Mouse (Mus musculus): ENCODE measurements around the gene Eif1. TPM values are rescaled to one million over a fixed set of nuclear protein-coding genes. Genes with fewer than 3 reads are reported as not detected.

The Eif1 gene
- polyA plus RNA-seq (2014; fragmentation: Nextera tagmentation; extraction: Ambion mirVana) = 1,744 and 1,749 TPM in 2 replicates

GRCm38 (mm10) chr11:100319492-100320171 is at the start of gene Eif1:
Gene Eif1 (plus strand): TSS chr11:100319885.
- WGBS = under 1% methylated on average over 52 of the region's 58 CpGs

GRCm38 (mm10) chr11:100271878-100272277 is 47.8 kb upstream of the Eif1 start:
- Histone ChIP-seq H3K4me1 (ENCODE audit: control insufficient read depth, insufficient read depth, low read length) (no peaks in the 10 kb centered on the region), H3K9ac (ENCODE audit: low read depth, low read length) (no peak overlapping the region), H3K36me3 (ENCODE audit: control insufficient read depth, insufficient read depth, low read length) (no peaks in the 10 kb centered on the region), H3K4me2 (replicated peaks; ENCODE audit: low read depth, low read length) (no peak overlapping the region), H3K4me3 (ENCODE audit: low read length) (no peak overlapping the region), H3K9me3 (ENCODE audit: control insufficient read depth, low read length) (no peaks in the 10 kb centered on the region), H3K27ac (ENCODE audit: low read depth, low read length) (no peak overlapping the region), H3K27me3 (ENCODE audit: control insufficient read depth, insufficient read depth, low read length) (no peaks in the 10 kb centered on the region; the same call in 1 of the 2 replicates)
- WGBS = 100% methylated on average over 1 of the region's 1 CpGs
- no peak for ATAC-seq (ENCODE audit: low FRiP score, low TSS enrichment)

More at GRCm38 (mm10) chr11:100319492-100320171, at the start of gene Eif1:
- ATAC-seq (ENCODE audit: low FRiP score, low TSS enrichment) = peak; percentile 91
- Histone ChIP-seq H3K4me2 (replicated peaks; ENCODE audit: low read depth, low read length) (peak within 1 kb of the TSS; percentile 74), H3K27me3 (ENCODE audit: control insufficient read depth, insufficient read depth, low read length) (no peaks in the 10 kb centered on the region), H3K9me3 (ENCODE audit: control insufficient read depth, low read length) (no peaks in the 10 kb centered on the region), H3K4me1 (ENCODE audit: control insufficient read depth, insufficient read depth, low read length) (no peaks in the 10 kb centered on the region; the same call in 1 of the 2 replicates), H3K36me3 (ENCODE audit: control insufficient read depth, insufficient read depth, low read length) (peaks cover 18% of the 10 kb centered on the region), H3K27ac (ENCODE audit: low read depth, low read length) (peak within 1 kb of the TSS; percentile 98), H3K9ac (ENCODE audit: low read depth, low read length) (peak within 1 kb of the TSS; percentile 97), H3K4me3 (ENCODE audit: low read length) (peak within 1 kb of the TSS; percentile 84)

- no peaks in the 10 kb centered on the region for H3K9me3 ChIP-seq (ENCODE audit: control insufficient read depth, low read length)
- no peak overlapping the region for H3K9ac ChIP-seq (ENCODE audit: low read depth, low read length)
- H3K27me3 ChIP-seq (ENCODE audit: control insufficient read depth, insufficient read depth, low read length) = no peaks in the 10 kb centered on the region
- H3K4me1 ChIP-seq (ENCODE audit: control insufficient read depth, insufficient read depth, low read length) = no peaks in the 10 kb centered on the region
- 63% methylated on average over 7 of the region's 7 CpGs for whole genome bisulfite sequencing
- no peak for ATAC-seq (ENCODE audit: low FRiP score, low TSS enrichment)
- H3K36me3 ChIP-seq (ENCODE audit: control insufficient read depth, insufficient read depth, low read length) = no peaks in the 10 kb centered on the region
- no peak overlapping the region for H3K4me2 ChIP-seq (replicated peaks; ENCODE audit: low read depth, low read length)
- H3K4me3 ChIP-seq (ENCODE audit: low read length) = no peak overlapping the region
- no peak overlapping the region for H3K27ac ChIP-seq (ENCODE audit: low read depth, low read length)
These were observed 45.0 kb upstream of the Eif1 start for GRCm38 (mm10) chr11:100274719-100275118.

- ATAC-seq (ENCODE audit: low FRiP score, low TSS enrichment) = no peak
- WGBS = 39% methylated on average over 5 of the region's 5 CpGs
- H3K27ac ChIP-seq (ENCODE audit: low read depth, low read length) = no peak overlapping the region
- no peaks in the 10 kb centered on the region for H3K27me3 ChIP-seq (ENCODE audit: control insufficient read depth, insufficient read depth, low read length)
- no peak overlapping the region for H3K9ac ChIP-seq (ENCODE audit: low read depth, low read length)
- H3K4me2 ChIP-seq (replicated peaks; ENCODE audit: low read depth, low read length) = no peak overlapping the region
- no peak overlapping the region for H3K4me3 ChIP-seq (ENCODE audit: low read length)
- no peaks in the 10 kb centered on the region for H3K9me3 ChIP-seq (ENCODE audit: control insufficient read depth, low read length)
- no peaks in the 10 kb centered on the region for H3K4me1 ChIP-seq (ENCODE audit: control insufficient read depth, insufficient read depth, low read length)
- H3K36me3 ChIP-seq (ENCODE audit: control insufficient read depth, insufficient read depth, low read length) = no peaks in the 10 kb centered on the region
These were observed 44.2 kb upstream of the Eif1 start for GRCm38 (mm10) chr11:100275466-100275865.

- no peaks in the 10 kb centered on the region for H3K36me3 ChIP-seq (ENCODE audit: control insufficient read depth, insufficient read depth, low read length)
- H3K9me3 ChIP-seq (ENCODE audit: control insufficient read depth, low read length) = no peaks in the 10 kb centered on the region
- 71% methylated on average over 15 of the region's 15 CpGs for WGBS
- ATAC-seq (ENCODE audit: low FRiP score, low TSS enrichment) = no peak
- H3K4me1 ChIP-seq (ENCODE audit: control insufficient read depth, insufficient read depth, low read length) = no peaks in the 10 kb centered on the region
- H3K27me3 ChIP-seq (ENCODE audit: control insufficient read depth, insufficient read depth, low read length) = no peaks in the 10 kb centered on the region
- no peak overlapping the region for H3K9ac ChIP-seq (ENCODE audit: low read depth, low read length)
- H3K4me2 ChIP-seq (replicated peaks; ENCODE audit: low read depth, low read length) = no peak overlapping the region
- H3K4me3 ChIP-seq (ENCODE audit: low read length) = no peak overlapping the region
- no peak overlapping the region for H3K27ac ChIP-seq (ENCODE audit: low read depth, low read length)
These were observed 41.8 kb upstream of the Eif1 start for GRCm38 (mm10) chr11:100277726-100278480.

DNA sequence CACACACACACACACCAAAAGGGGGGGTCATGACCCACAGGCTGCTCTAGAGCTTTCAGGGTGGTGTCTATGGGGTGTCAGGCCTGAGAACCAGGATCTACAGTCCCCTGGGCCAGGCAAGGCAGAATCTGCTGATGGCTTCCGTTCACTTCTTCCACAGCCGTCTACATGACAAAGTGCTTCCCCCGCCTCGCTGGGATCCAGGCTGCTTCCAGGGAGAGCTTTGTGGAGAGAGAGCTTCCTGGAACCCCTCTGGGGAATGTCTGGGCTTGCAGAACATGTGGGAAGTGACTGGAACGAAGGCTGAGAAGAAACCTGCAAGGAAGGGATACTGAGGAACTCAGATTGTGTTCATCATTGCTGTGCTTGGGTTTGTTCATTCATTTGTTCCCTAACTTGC is 40.9 kb upstream of the Eif1 start:
- H3K4me1 ChIP-seq (ENCODE audit: control insufficient read depth, insufficient read depth, low read length) = no peaks in the 10 kb centered on the region
- H3K27ac ChIP-seq (ENCODE audit: low read depth, low read length) = no peak overlapping the region
- no peaks in the 10 kb centered on the region for H3K36me3 ChIP-seq (ENCODE audit: control insufficient read depth, insufficient read depth, low read length)
- ATAC-seq (ENCODE audit: low FRiP score, low TSS enrichment) = no peak
- no peak overlapping the region for H3K9ac ChIP-seq (ENCODE audit: low read depth, low read length)
- 50% methylated on average over 5 of the region's 5 CpGs for WGBS
- H3K9me3 ChIP-seq (ENCODE audit: control insufficient read depth, low read length) = no peaks in the 10 kb centered on the region
- no peak overlapping the region for H3K4me2 ChIP-seq (replicated peaks; ENCODE audit: low read depth, low read length)
- no peaks in the 10 kb centered on the region for H3K27me3 ChIP-seq (ENCODE audit: control insufficient read depth, insufficient read depth, low read length)
- H3K4me3 ChIP-seq (ENCODE audit: low read length) = no peak overlapping the region

DNA sequence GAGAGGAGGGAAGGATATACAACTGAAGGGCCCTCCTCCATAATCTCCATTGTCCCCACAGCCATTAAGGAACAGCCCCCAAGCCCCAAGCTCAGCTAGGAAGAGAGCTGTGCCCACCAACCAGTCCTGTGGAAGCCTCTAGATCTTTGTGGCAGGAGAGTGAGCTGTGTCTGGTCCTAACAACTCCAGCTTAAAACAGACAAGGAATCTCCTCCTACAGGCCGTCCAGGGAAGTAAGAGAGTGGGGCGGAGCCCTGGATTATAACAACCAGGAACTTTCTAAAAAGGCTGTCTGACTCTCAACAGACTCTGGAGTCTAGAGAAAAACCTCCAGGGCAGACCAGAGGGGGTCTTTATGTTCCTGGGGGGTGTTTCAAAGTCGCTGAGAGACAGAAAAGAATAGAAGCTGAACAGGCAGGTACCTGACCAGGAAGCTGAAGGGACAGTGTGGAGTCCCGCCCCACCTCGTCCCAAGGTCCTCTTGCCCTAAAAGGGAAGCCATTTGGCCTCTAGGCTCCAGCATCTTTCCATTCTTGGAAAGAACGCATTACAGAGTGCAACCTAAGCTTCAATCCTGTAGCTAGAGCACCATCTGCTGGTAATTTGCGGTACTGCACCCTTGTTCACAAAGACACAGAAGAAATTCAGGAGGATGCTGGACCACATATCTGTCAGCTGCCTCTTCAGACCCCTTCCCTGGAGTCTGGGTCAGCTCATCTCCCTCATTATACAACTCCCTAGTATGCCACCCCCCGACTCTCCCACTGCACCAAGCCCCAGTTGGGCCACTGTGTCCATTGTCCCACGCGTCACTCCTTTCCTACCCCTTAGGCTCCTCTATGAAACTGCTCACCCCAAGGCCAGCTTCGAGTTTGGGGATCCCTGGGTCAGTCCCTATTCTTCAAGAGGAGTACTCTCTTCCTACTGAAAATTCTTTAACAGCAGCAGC is 37.8 kb upstream of the Eif1 start:
- WGBS = 18% methylated on average over 11 of the region's 11 CpGs
- H3K4me2 ChIP-seq (replicated peaks; ENCODE audit: low read depth, low read length) = no peak overlapping the region
- no peak overlapping the region for H3K4me3 ChIP-seq (ENCODE audit: low read length)
- H3K4me1 ChIP-seq (ENCODE audit: control insufficient read depth, insufficient read depth, low read length) = no peaks in the 10 kb centered on the region
- H3K9me3 ChIP-seq (ENCODE audit: control insufficient read depth, low read length) = no peaks in the 10 kb centered on the region
- no peak overlapping the region for H3K27ac ChIP-seq (ENCODE audit: low read depth, low read length)
- no peak overlapping the region for H3K9ac ChIP-seq (ENCODE audit: low read depth, low read length)
- no peaks in the 10 kb centered on the region for H3K27me3 ChIP-seq (ENCODE audit: control insufficient read depth, insufficient read depth, low read length)
- peak; percentile 45; the same call in 1 of the 2 replicates for ATAC-seq (ENCODE audit: low FRiP score, low TSS enrichment)
- H3K36me3 ChIP-seq (ENCODE audit: control insufficient read depth, insufficient read depth, low read length) = no peaks in the 10 kb centered on the region

- ATAC-seq (ENCODE audit: low FRiP score, low TSS enrichment) = peak; percentile 59; the same call in 1 of the 2 replicates
- Histone ChIP-seq H3K9me3 (ENCODE audit: control insufficient read depth, low read length) (no peaks in the 10 kb centered on the region), H3K4me2 (replicated peaks; ENCODE audit: low read depth, low read length) (no peak overlapping the region), H3K36me3 (ENCODE audit: control insufficient read depth, insufficient read depth, low read length) (no peaks in the 10 kb centered on the region), H3K4me3 (ENCODE audit: low read length) (no peak overlapping the region), H3K9ac (ENCODE audit: low read depth, low read length) (no peak overlapping the region), H3K4me1 (ENCODE audit: control insufficient read depth, insufficient read depth, low read length) (no peaks in the 10 kb centered on the region), H3K27ac (ENCODE audit: low read depth, low read length) (no peak overlapping the region), H3K27me3 (ENCODE audit: control insufficient read depth, insufficient read depth, low read length) (no peaks in the 10 kb centered on the region)
- 24% methylated on average over 10 of the region's 10 CpGs for WGBS
These were observed 37.1 kb upstream of the Eif1 start for GRCm38 (mm10) chr11:100282549-100282948.
